Mouse (Mus musculus): ENCODE results near the gene Rybp.

GRCm38 (mm10) chr6:100220917-100221560, 66.2 kb downstream of the Rybp start:
- no peak for TF ChIP-seq GATA1 (IDR thresholded peaks at IDR 0.05; ENCODE audit: low read length)
- no peak for TF ChIP-seq TAL1 (IDR thresholded peaks at IDR 0.05; ENCODE audit: low read length)
